Mouse (Mus musculus): ENCODE results near the gene Gm16181.

DNA sequence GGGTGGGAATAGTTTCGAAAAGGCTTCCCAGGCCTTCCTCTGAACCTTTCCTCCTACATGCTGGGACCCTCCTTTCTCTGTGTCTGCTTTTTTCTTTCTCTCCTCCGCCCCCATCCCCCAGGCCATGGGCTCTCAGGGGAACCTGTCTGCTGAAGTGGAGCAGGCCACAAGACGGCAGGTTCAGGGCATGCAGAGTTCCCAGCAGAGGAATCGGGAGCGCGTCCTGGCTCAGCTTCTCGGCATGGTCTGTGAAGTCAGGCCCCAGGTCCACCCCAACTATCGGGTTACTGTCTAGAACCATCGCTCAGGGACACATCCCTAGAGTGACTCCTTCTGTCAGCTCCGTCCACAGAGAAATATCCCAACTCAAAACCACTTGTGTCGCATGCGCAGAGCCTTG, 16.9 kb downstream of the Gm16181 start:
- no peak for TF ChIP-seq GATA1 (IDR thresholded peaks at IDR 0.05; ENCODE audit: low read length)
- TF ChIP-seq TAL1 (IDR thresholded peaks at IDR 0.05; ENCODE audit: low read length): no peak

All from erythroblast, embryonic 14.5 days (primary cell).